Mouse (Mus musculus): ENCODE measurements at regions not wholly inside any gene's neighbourhood (a gene's known extent, or its start where the extent isn't known, plus 50 kb on each side); places are given as distances from the start of the nearest gene placed in this dataset.
A peak's percentile ranks its signal among the peaks of the same experiment; 100 is the strongest.
"Not testable (repeated sequence)": the region's sequence is repeated elsewhere in the genome, so short reads cannot be mapped to it uniquely, and the experiment has no call there.

- H3K4me3 ChIP-seq (ENCODE audit: low read depth, low read length); H3K4me1 ChIP-seq (ENCODE audit: control insufficient read depth, insufficient read depth); H3K4me2 ChIP-seq (ENCODE audit: low read depth, low read length); H3K9ac ChIP-seq (replicated peaks; ENCODE audit: low read depth, low read length); H3K27me3 ChIP-seq (ENCODE audit: control insufficient read depth, insufficient read depth, low read length); H3K9me3 ChIP-seq (replicated peaks; ENCODE audit: control insufficient read depth, low read length); H3K27ac ChIP-seq (ENCODE audit: low read depth); ATAC-seq (ENCODE audit: insufficient read depth, low read depth); H3K36me3 ChIP-seq (replicated peaks; ENCODE audit: control insufficient read depth, insufficient read depth, low read length): not testable (repeated sequence)
- WGBS, result 4% methylated on average over 30 of the region's 40 CpGs
- peak; percentile 1 for DNase-seq (ENCODE audit: low spot score)
Observed at GRCm38 (mm10) chr12:22745556-22745955, 1034.5 kb downstream of the Gm10330 start.

- not testable (repeated sequence) for H3K4me3 ChIP-seq (ENCODE audit: low read depth, low read length); H3K36me3 ChIP-seq (replicated peaks; ENCODE audit: control insufficient read depth, insufficient read depth, low read length); H3K9me3 ChIP-seq (replicated peaks; ENCODE audit: control insufficient read depth, low read length); H3K4me1 ChIP-seq (ENCODE audit: control insufficient read depth, insufficient read depth); H3K4me2 ChIP-seq (ENCODE audit: low read depth, low read length); H3K9ac ChIP-seq (replicated peaks; ENCODE audit: low read depth, low read length); H3K27ac ChIP-seq (ENCODE audit: low read depth); DNase-seq (ENCODE audit: low spot score); ATAC-seq (ENCODE audit: insufficient read depth, low read depth); H3K27me3 ChIP-seq (ENCODE audit: control insufficient read depth, insufficient read depth, low read length)
- WGBS, result 12% methylated on average over 18 of the region's 43 CpGs
Observed at GRCm38 (mm10) chr12:22745067-22745466, 1035.0 kb downstream of the Gm10330 start.

Data from heart, postnatal 0 days (tissue).